Mouse (Mus musculus): ENCODE measurements around the gene Slc25a24.
A peak's percentile ranks its signal among the peaks of the same experiment; 100 is the strongest.

Gene Slc25a24

GRCm38 (mm10) chr3:109169121-109169520 is 46.2 kb downstream of the Slc25a24 start:
- no peak for DNase-seq (ENCODE audit: low spot score in 2 of 2)

GRCm38 (mm10) chr3:109171070-109171778 is 48.3 kb downstream of the Slc25a24 start:
- DNase-seq (ENCODE audit: low spot score in 2 of 2) = peak; percentile 38 to 58

- no peak for DNase-seq (ENCODE audit: low spot score in 2 of 2)
Observed at GRCm38 (mm10) chr3:109174394-109174793, 51.4 kb downstream of the Slc25a24 start.

- no peak for DNase-seq (ENCODE audit: low spot score in 2 of 2)
Observed at GRCm38 (mm10) chr3:109178705-109179104, 55.8 kb downstream of the Slc25a24 start.

- no peak for DNase-seq (ENCODE audit: low spot score in 2 of 2)
Observed at GRCm38 (mm10) chr3:109179528-109180076, 56.7 kb downstream of the Slc25a24 start.

- DNase-seq (ENCODE audit: low spot score in 2 of 2) = no peak
Observed at GRCm38 (mm10) chr3:109196166-109196565, 73.2 kb downstream of the Slc25a24 start.

- no peak for DNase-seq (ENCODE audit: low spot score in 2 of 2)
Observed at GRCm38 (mm10) chr3:109199280-109199679, 76.3 kb downstream of the Slc25a24 start.

- no peak for DNase-seq (ENCODE audit: low spot score in 2 of 2)
Observed at GRCm38 (mm10) chr3:109212322-109212721, 89.4 kb downstream of the Slc25a24 start.

- DNase-seq (ENCODE audit: low spot score in 2 of 2) = no peak
Observed at GRCm38 (mm10) chr3:109216352-109216751, 93.4 kb downstream of the Slc25a24 start.

Data from right cerebral cortex, postnatal 36 days (tissue).